Mouse (Mus musculus) NIH3T3 (cell line): ENCODE data around the gene Nhlrc3.
A peak's percentile ranks its signal among the peaks of the same experiment; 100 is the strongest.

Experiments
- DNase-seq: peaks from one replicate; pipeline ENCODE4 v3.0.0-alpha.2; 2012; ENCODE audit warnings: low read depth

The Nhlrc3 gene

GRCm38 (mm10) chr3:53454561-53454960, 8.6 kb downstream of the Nhlrc3 start:
- DNase-seq, result no peak

- no peak for DNase-seq
Observed at GRCm38 (mm10) chr3:53454005-53454404, 9.1 kb downstream of the Nhlrc3 start.

- no peak for DNase-seq
Observed at GRCm38 (mm10) chr3:53453346-53453745, 9.8 kb downstream of the Nhlrc3 start.

- DNase-seq, result no peak
Observed at GRCm38 (mm10) chr3:53452351-53452750, 10.8 kb downstream of the Nhlrc3 start.

- DNase-seq, result no peak
Observed at GRCm38 (mm10) chr3:53450666-53451065, 12.5 kb downstream of the Nhlrc3 start.

GRCm38 (mm10) chr3:53448208-53448607, 14.9 kb downstream of the Nhlrc3 start:
- DNase-seq, result peak; percentile 94

- no peak for DNase-seq
Observed at GRCm38 (mm10) chr3:53446801-53447200, 16.3 kb downstream of the Nhlrc3 start.

GRCm38 (mm10) chr3:53445540-53445939, 17.6 kb downstream of the Nhlrc3 start:
- no peak for DNase-seq

- no peak for DNase-seq
Observed at GRCm38 (mm10) chr3:53436550-53436949, 26.6 kb downstream of the Nhlrc3 start.

- DNase-seq, result peak; percentile 36
Observed at GRCm38 (mm10) chr3:53434610-53435009, 28.5 kb downstream of the Nhlrc3 start.

GRCm38 (mm10) chr3:53423576-53423975, 39.6 kb downstream of the Nhlrc3 start:
- no peak for DNase-seq

- DNase-seq, result no peak
Observed at GRCm38 (mm10) chr3:53422691-53423090, 40.4 kb downstream of the Nhlrc3 start.

- DNase-seq, result no peak
Observed at GRCm38 (mm10) chr3:53421656-53422055, 41.5 kb downstream of the Nhlrc3 start.

GRCm38 (mm10) chr3:53417701-53418100, 45.4 kb downstream of the Nhlrc3 start:
- DNase-seq, result no peak

- DNase-seq, result no peak
Observed at GRCm38 (mm10) chr3:53416036-53416506, 47.1 kb downstream of the Nhlrc3 start.

GRCm38 (mm10) chr3:53413959-53414358, 49.2 kb downstream of the Nhlrc3 start:
- peak; percentile 39 for DNase-seq

- DNase-seq, result no peak
Observed at GRCm38 (mm10) chr3:53413465-53413864, 49.7 kb downstream of the Nhlrc3 start.

- DNase-seq, result no peak
Observed at GRCm38 (mm10) chr3:53412259-53412658, 50.9 kb downstream of the Nhlrc3 start.

- no peak for DNase-seq
Observed at GRCm38 (mm10) chr3:53410031-53410430, 53.1 kb downstream of the Nhlrc3 start.

- DNase-seq, result peak; percentile 68
Observed at GRCm38 (mm10) chr3:53407145-53407544, 56.0 kb downstream of the Nhlrc3 start.
